Mouse (Mus musculus) liver, embryonic 14.5 days (tissue): ENCODE results near the gene Cd5. TPM values are rescaled to one million over a fixed set of nuclear protein-coding genes. Genes with fewer than 3 reads are reported as not detected.

Experiments used
- ATAC-seq: fragments of 200-750 bp; cut with Nextera tagmentation; 2 replicates; pipeline ENCODE4 v1.8.0; 2017; ENCODE audit warnings: moderate number of reproducible peaks, mild to moderate bottlenecking, moderate library complexity; ENCODE audit not compliant: insufficient read depth
- DNase-seq, 3 experiments: peaks; one replicate each; pipeline ENCODE4 v3.0.0-alpha.2; 2012 to 2013; ENCODE audit warnings: low read depth in 3 of 3, low spot score in 3 of 3
- H3K27ac ChIP-seq: fragments of 300-500 bp; sonication (generic); 2 replicates; pipeline ENCODE4 v1.5.1; 2014; ENCODE audit warnings: moderate library complexity, mild to moderate bottlenecking, control low read depth, inconsistent platforms
- H3K27me3 ChIP-seq: fragments of 300-500 bp; sonication (generic); 2 replicates; pipeline ENCODE4 v1.6.1; 2014; ENCODE audit warnings: mild to moderate bottlenecking, low read length, moderate library complexity; ENCODE audit not compliant: control insufficient read depth, insufficient read depth
- H3K36me3 ChIP-seq: fragments of 300-500 bp; sonication (generic); replicated peaks from 2 replicates; pipeline ENCODE4 v1.6.1; 2014; ENCODE audit warnings: low read depth; ENCODE audit not compliant: control insufficient read depth, insufficient read depth
- H3K4me1 ChIP-seq, 2 experiments: fragments of 200-500 bp in 1 of 2; fragments of 300-500 bp in 1 of 2; sonication (generic) in 1 of 2; replicated peaks; 2 replicates each; pipeline ENCODE4 v1.6.1; 2012 to 2014; ENCODE audit warnings: antibody characterized with exemption in 1 of 2, inconsistent platforms in 1 of 2, low read length in 1 of 2; ENCODE audit not compliant: control insufficient read depth in 2 of 2, insufficient read depth in 2 of 2
- H3K4me2 ChIP-seq: fragments of 300-500 bp; sonication (generic); 2 replicates; pipeline ENCODE4 v1.6.1; 2014; ENCODE audit warnings: low read depth, mild to moderate bottlenecking, control low read depth, moderate library complexity
- H3K4me3 ChIP-seq, 2 experiments: fragments of 200-500 bp in 1 of 2; fragments of 300-500 bp in 1 of 2; sonication (generic) in 1 of 2; 2 replicates each; pipeline ENCODE4 v1.5.1; 2012 to 2014; ENCODE audit warnings: low read depth in 2 of 2, low read length in 2 of 2, mild to moderate bottlenecking in 2 of 2, control low read depth in 1 of 2, inconsistent platforms in 1 of 2, moderate library complexity in 1 of 2; ENCODE audit not compliant: insufficient read depth in 1 of 2
- H3K9ac ChIP-seq: fragments of 300-500 bp; sonication (generic); replicated peaks from 2 replicates; pipeline ENCODE4 v1.6.1; 2014; ENCODE audit warnings: mild to moderate bottlenecking, control low read depth, moderate library complexity
- H3K9me3 ChIP-seq: fragments of 300-500 bp; sonication (generic); 2 replicates; pipeline ENCODE4 v1.6.1; 2016; ENCODE audit warnings: low read length, mixed read lengths; ENCODE audit not compliant: control insufficient read depth
- CTCF ChIP-seq: IDR thresholded peaks from 2 replicates; pipeline ENCODE4 v1.5.1; 2016; ENCODE audit warnings: antibody characterized with exemption, low read depth, control low read depth
- EP300 ChIP-seq: IDR thresholded peaks from 2 replicates; pipeline ENCODE4 v1.6.1; 2016; ENCODE audit warnings: antibody characterized with exemption, low read depth
- WGBS: fragments of 180-500 bp; shearing (Covaris S2); extraction: QIAGEN DNeasy Blood & Tissue Kit; methylation state at CpG from one replicate; pipeline ENCODE4 v1.1.7; 2014; ENCODE audit not compliant: insufficient replicate concordance; 5-methylcytosine and 5-hydroxymethylcytosine counted together
- polyA plus RNA-seq, 2 experiments: library from polyadenylated mRNA; depleted of rRNA in 1 of 2; stranded (reverse) in 1 of 2; unstranded in 1 of 2; fragments of >200 nt; fragmentation: Nextera tagmentation in 1 of 2; extraction: Ambion mirVana in 1 of 2; gene quantifications; 2 replicates each; pipeline versions ENCODE4 v1.2.1 to v1.2.3; 2012 to 2014

Gene Cd5
- polyA plus RNA-seq, 2 experiments = 0.02 to 0.04 TPM

GRCm38 (mm10) chr19:10693926-10694682, 44.7 kb downstream of the Cd5 start:
- 55% methylated on average over 10 of the region's 10 CpGs for WGBS
- peaks cover 49 to 73% of the 10 kb centered on the region in 2 experiments for H3K4me1 ChIP-seq
- ATAC-seq = no peak

GRCm38 (mm10) chr19:10692361-10692760, 46.4 kb downstream of the Cd5 start:
- Histone ChIP-seq H3K36me3 (no peaks in the 10 kb centered on the region), H3K27ac (peak overlapping the region; percentile 76), H3K4me2 (peak overlapping the region; percentile 86), H3K9me3 (no peaks in the 10 kb centered on the region), H3K4me1 (peaks cover 46 to 63% of the 10 kb centered on the region in 2 experiments), H3K27me3 (no peaks in the 10 kb centered on the region), H3K9ac (peak overlapping the region; percentile 51), H3K4me3 (no peak overlapping the region)
- TF ChIP-seq CTCF = no peak
- no peak for TF ChIP-seq EP300
- WGBS = 74% methylated on average over 4 of the region's 4 CpGs
- no peak for ATAC-seq
- no peak for DNase-seq

More at GRCm38 (mm10) chr19:10693926-10694682, 44.7 kb downstream of the Cd5 start:
- Histone ChIP-seq H3K9ac (no peak overlapping the region), H3K36me3 (no peaks in the 10 kb centered on the region), H3K4me3 (no peak overlapping the region), H3K9me3 (no peaks in the 10 kb centered on the region), H3K4me2 (no peak overlapping the region), H3K27ac (no peak overlapping the region), H3K27me3 (no peaks in the 10 kb centered on the region)
- no peak for DNase-seq
- TF ChIP-seq EP300 = no peak

- H3K4me2 ChIP-seq = peak overlapping the region; percentile 86
- no peaks in the 10 kb centered on the region for H3K36me3 ChIP-seq
- DNase-seq (peak in 2 of 3 experiments; percentile 30 to 45), ATAC-seq (peak; percentile 36; the same call in 1 of the 2 replicates)
- H3K27me3 ChIP-seq = no peaks in the 10 kb centered on the region
- H3K9ac ChIP-seq = peak overlapping the region; percentile 51
- TF ChIP-seq CTCF (no peak), EP300 (peak; percentile 25; the same call in 1 of the 2 replicates)
- H3K9me3 ChIP-seq = no peaks in the 10 kb centered on the region
- H3K27ac ChIP-seq = peak overlapping the region; percentile 76
- 27% methylated on average over 3 of the region's 3 CpGs for WGBS
- H3K4me3 ChIP-seq = peak overlapping the region in 1 of 2 experiments; percentile 4; a peak in 1 of 4 replicates
- peaks cover 44 to 58% of the 10 kb centered on the region in 2 experiments for H3K4me1 ChIP-seq
Measured at GRCm38 (mm10) chr19:10691660-10692059, 47.1 kb downstream of the Cd5 start.

GRCm38 (mm10) chr19:10691121-10691520, 47.7 kb downstream of the Cd5 start:
- Histone ChIP-seq H3K4me3 (peak overlapping the region in 1 of 2 experiments; percentile 4; a peak in 1 of 4 replicates), H3K27me3 (no peaks in the 10 kb centered on the region), H3K9ac (peak overlapping the region; percentile 51), H3K4me1 (peaks cover 42 to 56% of the 10 kb centered on the region in 2 experiments), H3K9me3 (no peaks in the 10 kb centered on the region), H3K36me3 (no peaks in the 10 kb centered on the region), H3K27ac (peak overlapping the region; percentile 76), H3K4me2 (peak overlapping the region; percentile 86)
- 76% methylated on average over 4 of the region's 4 CpGs for WGBS
- no peak for DNase-seq
- TF ChIP-seq CTCF (no peak), EP300 (no peak)
- no peak for ATAC-seq

- peak overlapping the region in 1 of 2 experiments; percentile 63; a peak in 1 of 4 replicates for H3K4me3 ChIP-seq
- peak overlapping the region; percentile 82 for H3K27ac ChIP-seq
- H3K4me2 ChIP-seq = peak overlapping the region; percentile 86
- ATAC-seq (no peak), DNase-seq (no peak)
- H3K27me3 ChIP-seq = no peaks in the 10 kb centered on the region
- H3K9me3 ChIP-seq = no peaks in the 10 kb centered on the region
- no peaks in the 10 kb centered on the region for H3K36me3 ChIP-seq
- peak overlapping the region; percentile 81; the same call in 1 of the 2 replicates for H3K9ac ChIP-seq
- no peak for TF ChIP-seq CTCF
- no peak for TF ChIP-seq EP300
- WGBS = 55% methylated on average over 3 of the region's 3 CpGs
- H3K4me1 ChIP-seq = peaks cover 39 to 58% of the 10 kb centered on the region in 2 experiments
Measured at GRCm38 (mm10) chr19:10690336-10690735, 48.5 kb downstream of the Cd5 start.
